Mouse (Mus musculus) thymus, adult 2 months (tissue): ENCODE data around the gene Golga1.

ENCODE experiments used
- CTCF ChIP-seq: fragments of 200-500 bp; IDR thresholded peaks from 2 replicates; pipeline ENCODE4 v1.5.1; 2012; ENCODE audit warnings: mild to moderate bottlenecking, control low read depth, low read length, moderate library complexity, borderline replicate concordance; ENCODE audit not compliant: control insufficient read depth, poor library complexity, insufficient read depth; ENCODE audit errors: extremely low read depth
- POLR2A ChIP-seq: fragments of 200-500 bp; IDR thresholded peaks from 2 replicates; pipeline ENCODE4 v1.6.1; 2012; ENCODE audit warnings: mild to moderate bottlenecking, low read length, control low read depth, moderate library complexity; ENCODE audit not compliant: control insufficient read depth, poor library complexity, insufficient read depth; ENCODE audit errors: extremely low read depth

- no peak for TF ChIP-seq CTCF
- TF ChIP-seq POLR2A = no peak
These were observed 53.4 kb downstream of the Golga1 start for GRCm38 (mm10) chr2:39011971-39012370.
